Mouse (Mus musculus) brain, embryonic 14.5 days (tissue): ENCODE data around the gene Ampd2. TPM values are rescaled to one million over a fixed set of nuclear protein-coding genes. Genes with fewer than 3 reads are reported as not detected.

Experiments
- DNase-seq: peaks from one replicate; pipeline ENCODE4 v3.0.0-alpha.2; 2011; ENCODE audit warnings: low read depth
- CTCF ChIP-seq: fragments of 200-500 bp; IDR thresholded peaks from 2 replicates; pipeline ENCODE4 v1.5.1; 2012; ENCODE audit warnings: inconsistent platforms, mild to moderate bottlenecking, moderate library complexity, borderline replicate concordance; ENCODE audit not compliant: insufficient read depth, insufficient read length; ENCODE audit errors: extremely low read depth
- POLR2A ChIP-seq: fragments of 200-500 bp; IDR thresholded peaks from 2 replicates; pipeline ENCODE4 v1.6.1; 2012; ENCODE audit warnings: mild to moderate bottlenecking, inconsistent platforms, borderline replicate concordance; ENCODE audit not compliant: poor library complexity, insufficient read depth, insufficient read length, severe bottlenecking; ENCODE audit errors: extremely low read depth
- polyA plus RNA-seq: library from polyadenylated mRNA; depleted of rRNA; stranded (reverse); fragments of >200 nt; gene quantifications from 2 replicates; pipeline ENCODE4 v1.2.3, GENCODE M21; 2012; rRNA removed

Gene Ampd2
- 111 and 118 TPM in 2 replicates for polyA plus RNA-seq

- no peak for TF ChIP-seq CTCF
- TF ChIP-seq POLR2A: no peak
- peak; percentile 67 for DNase-seq
Measured at GRCm38 (mm10) chr3:108086470-108086979, at the start of gene Ampd2. Gene Ampd2, minus strand, starts transcription at chr3:108086651.

GRCm38 (mm10) chr3:108134701-108135100 is 48.2 kb upstream of the Ampd2 start:
- peak; percentile 63 for DNase-seq
- no peak for TF ChIP-seq POLR2A
- TF ChIP-seq CTCF: no peak

DNA sequence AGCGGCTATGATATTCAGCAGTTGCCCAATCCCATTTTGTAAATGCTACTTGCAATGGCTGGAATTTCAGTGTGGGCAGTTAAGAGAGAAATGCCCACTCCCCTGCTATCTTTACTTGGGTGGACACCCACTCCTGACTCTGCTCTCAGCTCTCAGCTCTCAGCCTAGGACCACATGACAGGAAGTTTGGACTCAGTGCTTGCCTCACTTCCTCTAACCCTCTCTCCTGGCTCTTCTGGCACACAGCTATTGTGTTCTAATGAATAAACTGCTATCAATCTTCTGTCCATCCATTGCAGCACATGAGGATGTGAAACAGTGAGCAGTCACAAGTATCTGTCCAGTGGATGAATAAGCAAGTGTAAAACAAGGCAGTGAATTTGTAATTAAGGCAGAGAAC is 46.0 kb upstream of the Ampd2 start:
- DNase-seq: no peak
- TF ChIP-seq CTCF: no peak
- no peak for TF ChIP-seq POLR2A

- DNase-seq: no peak
- no peak for TF ChIP-seq CTCF
- no peak for TF ChIP-seq POLR2A
Measured at GRCm38 (mm10) chr3:108131821-108132220, 45.4 kb upstream of the Ampd2 start.

DNA sequence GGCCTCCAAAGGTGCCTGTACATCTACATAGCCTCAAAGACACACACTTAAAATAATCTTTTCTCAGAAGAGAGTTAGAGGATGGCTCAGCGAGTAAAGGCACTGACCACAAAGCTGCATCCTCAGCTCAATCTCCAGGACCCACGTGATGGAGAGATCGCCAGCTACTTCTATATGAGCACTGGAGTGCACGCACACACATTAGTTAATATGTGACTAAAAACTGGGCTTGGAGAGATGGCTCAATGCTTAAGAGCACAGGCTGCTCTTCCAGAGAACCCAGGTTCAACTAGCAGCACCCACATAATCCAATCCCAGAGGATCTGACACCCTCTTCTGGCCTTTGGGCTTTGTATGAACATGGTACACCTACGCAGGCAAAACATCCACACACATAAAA is 44.8 kb upstream of the Ampd2 start:
- DNase-seq: no peak
- TF ChIP-seq POLR2A (no peak), CTCF (no peak)

- DNase-seq: no peak
- TF ChIP-seq CTCF: no peak
- no peak for TF ChIP-seq POLR2A
Measured at GRCm38 (mm10) chr3:108129804-108130203, 43.4 kb upstream of the Ampd2 start.

DNA sequence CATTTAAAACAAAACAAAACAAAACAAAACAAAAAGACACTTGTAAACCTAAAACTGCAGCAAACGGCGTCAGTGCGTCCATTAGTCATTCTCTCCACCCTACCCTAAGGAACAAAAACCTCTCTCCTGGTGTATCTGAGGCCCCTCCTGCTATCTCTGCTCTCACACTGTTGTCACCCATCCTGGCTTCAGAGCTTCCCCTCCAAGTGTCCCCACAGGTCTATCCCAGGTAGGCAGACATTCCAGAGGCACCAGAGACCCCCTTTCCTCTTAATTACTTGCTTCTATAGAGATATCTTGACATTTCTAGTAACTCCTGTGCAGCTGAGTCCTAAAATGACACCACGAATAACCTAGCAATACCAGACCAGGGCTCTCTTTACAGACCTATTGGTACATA is 42.9 kb upstream of the Ampd2 start:
- TF ChIP-seq POLR2A (no peak), CTCF (no peak)
- DNase-seq: no peak

DNA sequence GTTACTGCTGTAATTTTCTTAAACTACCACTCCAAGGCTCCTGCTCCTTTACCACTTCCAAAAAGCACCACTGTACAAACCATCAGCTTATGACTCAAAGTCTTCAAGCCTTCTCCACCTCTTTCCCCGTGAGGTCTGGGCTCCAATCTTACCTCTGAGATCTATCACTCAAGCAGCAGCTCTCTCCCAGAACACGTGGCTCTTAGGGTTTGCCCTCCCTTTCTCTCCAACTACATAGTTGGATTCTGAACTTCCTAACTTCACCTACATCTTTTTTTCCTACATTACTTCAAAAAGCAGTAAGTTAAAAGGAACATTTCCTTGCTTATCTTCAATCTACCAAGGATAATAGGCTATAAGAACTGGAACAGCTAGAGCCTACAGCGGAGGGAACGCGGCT is 42.1 kb upstream of the Ampd2 start:
- DNase-seq: no peak
- TF ChIP-seq CTCF (no peak), POLR2A (no peak)

GRCm38 (mm10) chr3:108126327-108126726 is 39.9 kb upstream of the Ampd2 start:
- TF ChIP-seq CTCF (no peak), POLR2A (no peak)

DNA sequence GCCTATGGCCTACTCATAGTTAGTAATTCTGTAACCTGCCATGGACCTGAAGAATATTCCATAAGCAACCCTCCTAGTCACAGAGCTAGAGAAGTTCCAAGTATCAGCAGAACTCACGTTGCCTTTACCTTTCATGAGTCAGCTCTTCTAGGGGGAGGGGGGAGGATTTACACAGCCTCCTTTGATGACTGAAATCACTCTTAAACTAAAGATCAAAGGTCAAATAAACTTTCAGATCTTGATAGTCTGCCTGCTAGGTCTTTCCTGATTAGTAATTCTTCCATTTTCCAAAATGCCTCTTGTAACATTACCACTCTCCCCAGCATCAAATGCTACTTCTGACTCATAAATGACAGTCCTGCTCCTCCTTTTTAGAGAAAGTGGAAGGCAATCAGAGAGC is 37.7 kb upstream of the Ampd2 start:
- TF ChIP-seq CTCF (no peak), POLR2A (no peak)
- DNase-seq: no peak

More at GRCm38 (mm10) chr3:108126327-108126726, 39.9 kb upstream of the Ampd2 start:
- DNase-seq: no peak

GRCm38 (mm10) chr3:108123242-108123641 is 36.8 kb upstream of the Ampd2 start:
- TF ChIP-seq POLR2A (no peak), CTCF (no peak)
- DNase-seq: no peak

DNA sequence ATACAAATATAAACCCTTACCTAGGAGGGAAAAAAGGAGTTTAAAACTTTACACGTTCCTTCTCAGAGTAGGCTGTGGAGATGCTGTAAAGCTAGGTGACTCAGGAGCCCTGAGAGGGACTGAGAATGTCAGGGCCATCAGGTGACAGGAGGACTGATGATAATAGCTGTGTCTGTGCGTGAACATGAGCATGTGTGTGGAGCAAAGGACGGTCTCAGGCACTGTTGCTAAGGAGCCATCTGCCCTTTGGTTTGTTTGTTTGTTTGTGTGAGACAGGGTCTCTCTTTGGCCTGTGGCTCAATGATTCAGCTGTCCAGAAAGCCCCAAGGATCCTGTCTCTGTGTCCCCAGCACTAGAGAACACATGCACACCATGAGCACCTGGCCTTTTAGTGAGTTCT is 34.6 kb upstream of the Ampd2 start:
- TF ChIP-seq CTCF (no peak), POLR2A (no peak)
- DNase-seq: no peak
